Mouse (Mus musculus) cerebellum, postnatal 10 days (tissue): ENCODE results near the gene Rsl1d1.
A peak's percentile ranks its signal among the peaks of the same experiment; 100 is the strongest.
"Not testable (repeated sequence)": the region's sequence is repeated elsewhere in the genome, so short reads cannot be mapped to it uniquely, and the experiment has no call there.

Experiments used
- DNase-seq, 2 experiments: peaks; one replicate each; pipeline ENCODE4 v3.0.0; 2021; ENCODE audit warnings: mixed read lengths in 2 of 2

Gene Rsl1d1

DNA sequence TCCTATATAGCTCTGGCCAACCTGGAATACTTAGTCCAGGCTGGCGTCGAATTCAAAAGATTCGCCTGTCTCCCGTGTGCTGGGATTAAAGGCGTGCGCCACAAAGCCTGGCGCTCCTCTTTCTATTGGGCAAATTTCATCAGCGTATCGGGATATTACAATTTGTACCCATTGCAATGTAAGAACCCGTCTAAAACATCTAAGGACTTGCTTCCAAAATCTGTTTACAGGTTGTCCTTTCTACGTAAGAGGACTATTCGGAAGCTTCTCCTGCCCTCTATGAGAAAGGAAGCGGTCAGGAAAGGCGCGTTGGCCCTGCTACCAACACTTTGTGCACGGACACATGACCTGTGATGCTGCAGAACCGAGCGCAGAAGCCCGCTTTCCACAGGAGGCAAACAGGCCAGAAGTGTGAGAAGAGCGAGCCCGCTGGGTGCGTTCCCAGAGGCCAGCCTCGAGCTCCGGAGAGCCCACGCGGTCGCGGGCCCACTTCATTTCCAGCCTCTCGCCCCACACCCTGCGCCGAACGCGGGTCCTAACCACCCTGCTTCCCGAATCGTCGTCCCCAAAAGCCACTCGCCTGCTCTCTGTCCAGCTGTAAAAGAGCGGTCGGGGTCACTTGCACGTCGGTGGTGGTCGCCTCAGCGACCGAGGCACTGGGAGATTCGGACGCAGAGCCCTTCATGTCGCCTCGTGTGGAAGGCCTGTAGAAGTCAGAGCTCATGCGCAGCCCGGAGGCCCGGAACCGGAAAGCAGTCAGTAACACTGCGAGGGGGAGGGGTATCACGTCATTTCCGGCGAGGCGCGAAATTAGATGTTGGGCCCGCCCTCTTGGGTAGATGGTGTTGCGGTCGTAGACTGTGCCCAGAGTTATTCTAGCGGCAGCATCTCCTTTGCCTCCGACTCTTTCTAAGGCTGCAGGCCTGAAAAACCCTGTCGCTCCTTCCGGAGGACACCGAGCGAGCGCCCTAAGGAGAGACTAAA lies at the start of gene Rsl1d1:
Gene Rsl1d1, minus strand, starts transcription at position 761 of the 984 bp plus-strand sequence.
- peak; percentile 96 for DNase-seq

DNA sequence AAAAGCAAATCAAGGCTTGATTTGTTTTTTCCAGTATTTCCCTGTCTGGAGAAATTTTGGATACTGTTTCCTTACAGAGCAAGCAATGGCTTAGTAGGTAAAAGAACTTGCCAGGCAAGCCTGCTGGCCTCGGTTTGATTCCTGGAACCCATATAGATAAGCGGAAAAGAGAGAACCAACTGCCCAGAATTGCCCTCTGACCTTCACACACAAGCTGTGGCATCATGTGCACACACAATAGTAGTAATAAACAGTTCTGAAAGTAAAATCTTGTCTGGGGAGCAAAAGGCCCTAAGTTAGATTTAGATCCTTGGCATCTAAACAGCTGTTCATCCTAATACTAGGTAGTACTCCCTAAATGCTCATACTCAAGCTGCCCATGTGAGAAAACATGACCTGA lies 44.7 kb upstream of the Rsl1d1 start:
- DNase-seq, result no peak

DNA sequence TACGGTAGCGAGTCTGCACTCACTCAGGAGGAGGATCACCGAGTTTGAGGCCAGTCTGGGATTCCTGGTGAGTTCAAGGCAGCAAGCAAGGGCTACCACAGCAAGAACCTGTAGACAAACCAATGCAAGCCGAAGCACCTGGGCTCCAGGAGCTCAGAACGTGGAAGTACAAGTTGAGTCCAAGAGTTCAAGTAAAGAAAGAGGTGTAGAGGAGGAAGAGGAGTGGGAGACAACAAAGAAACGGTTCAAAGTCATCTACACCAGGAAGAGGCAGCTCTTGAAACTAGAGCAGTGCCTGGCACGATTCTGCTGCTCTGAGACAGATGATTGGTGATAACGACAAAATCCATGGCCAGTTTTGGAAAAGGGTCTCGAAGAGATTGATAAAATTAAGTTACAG lies 42.6 kb upstream of the Rsl1d1 start:
- DNase-seq, result no peak

DNA sequence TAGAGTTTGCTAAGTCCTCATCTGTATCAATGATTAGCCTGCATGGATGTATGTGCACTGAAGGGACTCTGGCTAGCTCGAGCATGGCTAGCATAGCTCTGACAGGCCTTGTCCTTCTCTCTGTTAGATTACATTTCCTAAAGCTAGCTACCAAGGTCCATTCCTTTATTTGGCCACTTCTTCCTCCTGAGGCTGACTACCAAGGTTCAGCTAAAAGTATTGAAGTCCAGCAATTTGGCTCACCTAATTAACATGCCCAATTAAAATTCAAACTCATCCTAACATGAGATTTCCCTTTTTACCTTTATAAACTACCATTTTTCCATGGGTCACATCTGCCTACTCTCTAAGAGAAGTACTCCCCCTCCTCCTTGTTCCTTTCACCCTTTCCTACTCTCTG lies 39.3 kb upstream of the Rsl1d1 start:
- DNase-seq, result no peak

DNA sequence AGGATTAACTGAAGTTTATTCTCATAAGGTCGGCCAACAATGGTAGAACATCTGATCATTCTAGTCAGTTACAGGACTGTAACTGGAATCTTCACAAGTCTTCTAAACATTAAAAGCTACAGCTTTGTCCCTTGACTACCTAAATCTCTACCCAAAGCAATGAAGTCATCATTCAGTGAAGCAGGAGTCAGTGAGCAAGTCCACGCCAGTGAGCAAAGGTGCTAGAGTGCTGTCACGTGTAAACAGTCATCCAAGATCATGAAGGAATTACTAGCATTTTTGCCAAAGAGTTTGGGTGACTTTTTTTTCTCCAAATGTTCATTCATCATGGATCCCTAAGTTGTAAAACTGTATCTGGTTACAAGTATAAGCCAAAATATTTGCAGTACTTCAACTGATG lies 14.7 kb upstream of the Rsl1d1 start:
- DNase-seq, result no peak

DNA sequence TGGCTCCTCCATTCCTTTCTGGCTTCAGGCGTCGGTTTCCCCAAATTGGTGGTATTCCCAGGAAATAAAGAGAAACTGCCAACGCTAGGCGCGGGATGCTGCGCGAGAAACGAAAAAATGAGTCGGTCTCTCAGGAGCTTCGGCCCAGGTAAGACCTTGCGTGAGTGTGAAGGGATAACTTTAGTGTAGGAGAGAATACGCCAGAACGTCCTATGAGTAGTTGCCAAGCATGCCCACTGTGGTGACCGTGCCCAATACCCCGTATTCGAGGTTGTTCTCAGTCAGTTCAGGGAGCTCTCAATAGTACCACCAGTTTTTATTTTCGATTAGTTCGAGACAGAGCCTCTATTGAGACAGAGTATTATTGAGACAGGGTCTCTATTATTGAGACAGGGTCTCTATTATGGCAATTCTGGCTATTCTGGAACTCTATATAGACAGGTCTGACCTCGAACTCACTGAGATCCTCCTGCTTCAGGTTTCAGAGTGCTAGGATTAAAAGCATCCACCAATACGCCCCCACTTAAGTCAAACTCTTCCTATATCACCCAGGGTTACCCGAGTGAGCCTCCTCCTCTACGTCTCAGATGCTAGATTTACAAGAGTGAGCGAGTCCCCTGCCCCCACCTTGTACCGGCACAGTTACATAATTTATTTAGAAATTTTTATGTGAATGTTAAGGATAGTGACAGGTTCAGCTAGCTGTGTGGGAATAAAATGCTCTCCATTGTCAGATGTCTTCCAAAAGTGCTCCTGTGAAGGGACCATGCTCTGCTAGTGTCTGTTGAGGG lies 664 bp upstream of the Rsl1d1 start:
- DNase-seq, result no peak

DNA sequence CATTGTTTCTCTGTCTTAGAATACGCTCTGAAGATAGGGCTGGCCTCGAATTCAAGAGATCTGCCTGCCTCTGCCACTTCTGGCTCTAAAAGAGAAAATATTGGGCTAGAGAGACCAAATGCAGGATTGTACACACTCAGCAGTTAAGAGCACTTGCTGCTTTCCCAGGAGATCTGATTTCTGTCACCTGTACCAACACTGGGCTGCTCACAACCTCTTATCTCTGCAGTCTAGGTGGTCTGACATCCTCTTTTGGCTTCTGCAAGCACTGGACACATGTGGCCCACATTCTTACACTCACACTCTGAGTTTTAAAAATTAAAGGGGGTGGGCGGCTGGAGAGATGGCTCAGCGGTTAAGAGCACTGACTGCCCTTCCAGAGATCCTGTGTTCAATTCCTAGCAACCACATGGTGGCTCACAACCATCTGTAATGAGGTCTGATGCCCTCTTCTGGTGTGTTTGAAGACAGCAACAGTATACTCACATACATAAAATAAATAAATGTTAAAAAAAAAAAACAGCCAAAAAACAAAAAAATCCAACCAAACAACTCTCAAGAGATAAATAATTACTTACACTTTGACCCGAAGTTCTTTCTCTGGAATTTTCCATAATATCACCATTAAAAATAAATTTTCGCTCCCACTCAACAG lies 1.3 kb downstream of the Rsl1d1 start:
- no peak for DNase-seq

DNA sequence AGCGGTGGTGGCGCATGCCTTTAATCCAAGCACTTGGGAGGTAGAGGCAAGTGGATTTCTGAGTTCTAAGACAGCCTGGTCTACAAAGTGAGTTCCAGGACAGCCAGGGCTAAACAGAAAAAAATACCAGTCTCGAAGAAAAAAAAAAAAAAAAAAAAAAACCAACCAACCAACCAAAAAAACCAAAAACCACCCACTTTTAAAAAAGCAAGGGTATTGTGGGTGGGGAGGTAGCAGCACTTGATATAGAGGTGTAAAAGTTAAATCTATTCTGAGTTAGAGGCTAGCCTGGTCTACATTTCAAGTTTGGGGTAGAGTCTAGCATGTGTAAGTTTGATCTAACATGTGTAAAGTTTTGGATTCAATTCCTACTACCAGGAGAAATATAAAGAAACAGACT lies 2.9 kb downstream of the Rsl1d1 start:
- DNase-seq, result no peak

DNA sequence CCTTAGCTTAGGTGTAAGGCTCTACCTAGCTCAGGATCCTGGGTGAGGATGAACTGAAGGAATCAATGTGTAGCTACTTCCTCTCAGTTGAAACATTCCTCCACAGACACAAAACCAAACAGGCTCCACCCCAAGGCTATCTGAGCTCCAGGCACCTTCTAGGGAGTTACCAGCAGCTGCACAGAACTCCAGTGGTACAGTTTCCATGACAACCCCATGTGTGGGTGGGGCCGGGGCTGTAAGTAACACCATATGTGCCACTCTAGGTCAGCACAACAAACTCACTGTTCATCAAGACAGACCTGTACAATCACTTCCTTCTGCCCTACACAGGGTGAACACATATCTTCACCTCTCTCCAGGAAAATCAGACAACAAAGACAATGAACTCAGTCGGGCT lies 4.7 kb downstream of the Rsl1d1 start:
- DNase-seq, result no peak

DNA sequence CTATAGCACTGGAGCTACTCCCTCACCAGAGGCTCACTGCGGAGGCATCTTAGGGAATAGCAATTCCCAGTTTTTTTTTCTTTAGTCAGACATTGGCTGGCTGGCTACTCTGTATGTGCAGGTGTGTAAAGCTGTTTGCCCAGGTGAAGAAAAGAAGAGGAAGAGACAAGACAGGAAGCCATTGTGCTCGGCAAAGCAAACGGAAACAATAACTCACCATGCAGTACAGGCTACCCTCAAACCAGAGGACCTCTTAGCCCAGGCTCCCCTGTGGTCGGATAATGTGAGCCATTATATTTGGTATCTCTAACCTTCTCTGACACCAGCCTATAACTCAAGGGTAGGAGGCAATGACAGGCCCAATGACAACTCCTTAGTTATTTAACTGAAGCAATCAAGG lies 6.1 kb downstream of the Rsl1d1 start:
- no peak for DNase-seq

DNA sequence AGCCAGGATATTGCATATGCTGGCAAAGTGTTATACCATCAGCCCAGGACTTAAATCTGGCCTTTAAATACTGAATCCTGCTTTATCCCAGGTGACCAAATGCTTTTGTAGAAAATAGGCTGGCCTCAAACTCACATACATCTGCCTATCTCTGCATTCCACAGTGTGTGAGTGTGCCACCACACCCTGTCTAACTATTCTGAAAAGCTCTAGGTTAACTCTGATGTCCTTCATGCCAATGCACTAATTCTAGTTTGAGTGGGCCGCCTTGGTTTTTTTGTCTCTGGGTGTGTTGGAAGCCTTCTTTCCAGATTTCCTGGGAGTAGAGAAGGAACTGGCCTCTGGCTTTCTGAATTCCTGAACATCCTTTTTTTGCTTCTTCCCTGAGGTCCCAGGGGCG lies 9.9 kb downstream of the Rsl1d1 start:
- no peak for DNase-seq

DNA sequence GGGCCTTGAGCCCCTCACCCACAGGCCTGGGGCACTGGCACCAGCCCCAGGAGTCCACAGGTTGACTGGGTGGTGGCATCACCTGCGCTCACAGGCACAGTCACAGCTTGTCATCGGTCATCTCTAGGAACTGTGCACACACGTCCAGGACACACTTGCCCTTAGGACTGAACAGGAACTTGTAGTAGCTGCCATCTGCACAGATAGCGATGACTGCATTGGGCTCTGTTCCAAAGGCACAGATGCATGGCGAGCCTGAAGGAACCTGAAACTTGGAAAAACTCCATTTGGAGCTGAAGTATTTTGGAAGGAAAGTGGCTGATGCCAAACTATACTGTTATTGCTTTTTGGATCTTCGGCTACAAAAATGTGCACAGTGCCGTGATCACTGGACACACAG lies 13.0 kb downstream of the Rsl1d1 start:
- DNase-seq, result peak; percentile 79 to 81

DNA sequence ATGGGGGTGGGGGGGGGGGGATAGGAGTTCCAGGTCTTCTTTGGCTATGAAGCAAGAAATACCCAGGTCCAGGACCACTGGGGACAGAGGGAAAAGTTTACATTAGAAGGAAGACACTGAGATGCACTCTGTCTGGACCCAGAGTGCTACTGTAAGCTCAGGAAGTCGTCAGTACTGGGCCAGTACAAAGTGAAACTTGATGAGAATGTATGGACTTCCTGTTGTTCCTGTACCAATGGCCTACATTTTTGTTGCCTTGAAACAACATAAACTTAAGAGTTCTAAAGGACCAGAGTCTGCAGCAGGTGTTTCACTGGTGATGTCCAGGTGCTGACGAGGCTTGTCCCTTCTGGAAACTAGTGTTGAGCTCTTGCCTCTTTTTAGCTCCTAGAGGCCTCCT lies 25.7 kb downstream of the Rsl1d1 start:
- no peak for DNase-seq

DNA sequence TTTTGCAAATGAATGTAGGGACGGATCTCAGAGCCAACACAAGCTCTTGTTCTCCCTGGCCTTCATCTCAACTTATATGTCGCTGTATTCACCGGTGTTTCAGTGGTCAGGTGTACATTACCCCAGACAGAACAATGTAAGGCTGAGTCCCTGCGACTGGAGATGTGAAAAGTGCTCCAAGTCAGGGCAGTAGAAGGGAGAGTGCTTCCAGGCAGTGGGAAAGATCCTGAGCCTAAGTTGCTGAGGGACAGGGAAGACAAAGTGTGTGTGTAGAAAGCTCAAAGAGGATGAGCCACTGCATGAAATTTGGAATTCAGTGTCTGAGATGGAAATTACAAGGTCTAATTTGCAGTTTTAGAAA lies 26.3 kb downstream of the Rsl1d1 start:
- DNase-seq, result no peak

DNA sequence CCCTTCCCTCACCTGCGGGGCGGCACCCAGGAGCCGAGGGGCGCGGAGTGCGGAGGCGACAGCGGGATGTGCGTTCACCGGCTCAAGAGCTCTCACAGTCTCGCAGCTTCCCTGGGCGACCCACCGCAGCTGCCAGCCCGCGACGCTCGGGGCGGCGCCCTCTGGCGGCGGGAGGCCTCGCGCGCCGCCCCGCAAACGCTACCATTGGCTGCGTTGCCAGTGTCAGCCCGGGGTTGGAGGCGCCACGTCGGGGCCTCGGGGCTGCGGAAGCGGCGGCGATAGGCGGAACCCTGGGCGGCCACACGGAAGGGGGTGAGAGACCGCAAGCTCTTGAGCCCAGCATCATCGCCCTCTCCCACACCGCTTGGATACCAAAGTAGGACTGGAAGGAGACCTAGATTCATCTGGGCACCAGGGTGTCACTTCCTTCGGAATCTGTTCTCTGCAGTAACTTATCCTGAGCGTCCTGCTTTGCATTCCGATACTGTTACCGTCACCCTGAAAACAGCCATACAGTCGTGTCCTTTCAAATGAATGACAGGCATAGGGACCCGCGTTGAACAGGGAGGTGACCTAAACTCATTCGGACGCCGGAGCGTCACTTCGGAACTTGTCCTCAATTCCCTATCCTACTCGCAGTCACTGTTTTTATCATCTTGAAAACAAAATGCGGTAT lies 26.8 kb downstream of the Rsl1d1 start, which contains the start of gene Zc3h7a:
Gene Zc3h7a, minus strand, starts transcription at position 186 of the 676 bp plus-strand sequence.
- peak; percentile 92 to 93 for DNase-seq

DNA sequence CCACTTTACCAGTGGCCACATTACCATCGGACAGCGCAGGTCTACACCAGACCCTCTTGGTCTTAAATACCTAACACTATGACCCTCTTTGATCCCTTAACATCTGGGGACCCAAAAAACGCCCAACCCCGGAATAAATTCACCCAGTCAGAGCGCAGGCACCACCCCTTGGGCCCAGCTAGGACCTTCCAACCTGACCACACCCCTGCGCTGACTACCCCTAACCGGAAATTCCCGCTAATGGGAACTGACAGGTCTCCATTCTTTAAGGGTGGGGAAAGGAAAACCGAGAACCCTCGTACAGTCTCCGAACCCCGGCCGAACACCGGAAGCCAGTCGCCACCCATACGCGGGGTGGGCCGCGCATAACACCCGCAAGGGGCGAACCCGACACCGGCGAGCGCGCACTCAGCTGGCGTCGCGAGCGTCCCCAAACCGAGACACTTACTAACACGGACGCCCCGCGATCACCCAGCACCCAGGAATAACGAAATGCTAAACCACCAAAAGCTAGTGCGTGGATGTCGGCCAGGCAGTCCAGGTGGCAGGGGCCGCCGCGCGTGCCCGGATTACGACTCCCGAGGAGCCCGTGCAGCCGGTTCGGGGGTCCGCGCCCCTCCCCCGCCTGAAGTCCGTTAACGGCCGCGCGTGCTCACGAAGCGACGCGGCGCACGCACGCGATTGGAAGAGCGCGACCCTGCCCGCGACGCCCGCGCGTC lies 27.5 kb downstream of the Rsl1d1 start:
- peak; percentile 77 to 82 for DNase-seq

DNA sequence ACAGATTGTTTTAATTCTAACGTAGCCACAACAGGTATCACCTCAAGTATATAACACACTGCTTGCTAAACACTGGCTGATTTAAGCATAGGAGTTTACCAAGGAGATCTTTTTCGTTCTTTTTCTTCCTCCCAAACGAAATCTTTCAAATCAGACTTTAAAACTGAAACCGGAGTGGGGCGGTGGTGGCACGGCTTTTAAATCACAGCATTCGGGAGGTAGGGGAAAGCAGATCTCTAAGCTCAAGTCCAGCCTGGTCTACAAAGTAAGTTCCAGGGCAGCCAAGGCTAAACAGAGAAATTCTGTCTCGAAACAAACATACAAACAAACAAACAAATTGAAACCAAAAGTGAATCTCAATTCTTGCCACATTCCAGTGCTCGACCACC lies 28.0 kb downstream of the Rsl1d1 start:
- DNase-seq, result no peak

DNA sequence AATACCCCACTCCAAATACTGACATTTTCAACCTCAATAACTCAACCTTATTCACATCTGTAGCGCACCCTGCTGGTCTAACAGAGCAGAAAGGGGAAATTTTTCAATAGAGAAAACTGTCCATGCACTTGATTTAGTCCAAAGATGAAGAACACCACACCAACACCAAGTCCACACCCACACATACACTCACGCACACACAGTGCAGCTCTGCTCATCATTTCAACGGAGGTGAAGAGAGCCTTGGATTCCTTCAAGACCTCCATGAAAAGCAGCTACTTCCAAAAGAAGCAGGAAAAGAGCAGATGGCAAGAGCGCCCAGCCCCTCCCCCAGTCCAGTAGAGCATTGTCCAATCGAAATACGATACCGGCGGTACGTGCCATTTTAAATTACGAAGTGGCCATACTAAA lies 28.5 kb downstream of the Rsl1d1 start:
- DNase-seq, result peak; percentile 79

DNA sequence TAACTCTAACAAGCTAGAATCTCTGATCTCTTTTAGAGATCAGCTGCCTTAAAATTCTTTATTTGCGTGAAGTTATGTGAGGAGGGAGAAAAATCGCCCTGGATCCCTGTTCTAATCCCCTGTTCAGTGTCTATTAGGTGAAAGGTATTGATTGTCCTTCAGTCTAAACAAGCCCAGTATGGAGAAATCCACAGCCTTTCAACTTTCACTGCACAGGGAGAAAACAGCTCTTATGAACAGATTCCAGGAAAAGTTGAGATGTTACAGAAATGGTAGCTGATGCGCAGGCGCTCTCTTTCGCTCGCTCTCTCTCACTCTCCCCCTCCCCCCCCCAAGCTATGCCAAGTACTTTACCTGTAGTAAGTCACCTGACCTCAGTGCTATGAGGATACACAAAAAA lies 31.5 kb downstream of the Rsl1d1 start:
- no peak for DNase-seq

DNA sequence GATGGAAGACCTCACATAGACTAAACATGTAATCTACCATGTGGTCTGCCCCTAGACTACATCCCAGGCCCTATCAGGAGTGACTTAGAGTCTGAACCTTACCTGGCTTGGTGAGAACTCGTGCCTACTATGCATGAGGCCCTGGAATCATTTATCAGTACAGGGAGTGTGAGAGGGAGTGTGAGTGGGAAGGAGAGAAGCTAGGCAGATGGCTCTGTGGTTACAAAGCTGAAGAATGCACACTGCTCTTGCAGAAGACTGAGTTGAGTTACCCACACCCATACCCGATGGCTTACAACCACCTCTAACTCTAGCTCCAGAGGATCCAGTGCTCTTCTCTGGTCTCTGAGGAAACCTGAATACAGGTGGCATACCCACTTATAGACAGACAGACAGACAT lies 36.7 kb downstream of the Rsl1d1 start:
- DNase-seq, result no peak

DNA sequence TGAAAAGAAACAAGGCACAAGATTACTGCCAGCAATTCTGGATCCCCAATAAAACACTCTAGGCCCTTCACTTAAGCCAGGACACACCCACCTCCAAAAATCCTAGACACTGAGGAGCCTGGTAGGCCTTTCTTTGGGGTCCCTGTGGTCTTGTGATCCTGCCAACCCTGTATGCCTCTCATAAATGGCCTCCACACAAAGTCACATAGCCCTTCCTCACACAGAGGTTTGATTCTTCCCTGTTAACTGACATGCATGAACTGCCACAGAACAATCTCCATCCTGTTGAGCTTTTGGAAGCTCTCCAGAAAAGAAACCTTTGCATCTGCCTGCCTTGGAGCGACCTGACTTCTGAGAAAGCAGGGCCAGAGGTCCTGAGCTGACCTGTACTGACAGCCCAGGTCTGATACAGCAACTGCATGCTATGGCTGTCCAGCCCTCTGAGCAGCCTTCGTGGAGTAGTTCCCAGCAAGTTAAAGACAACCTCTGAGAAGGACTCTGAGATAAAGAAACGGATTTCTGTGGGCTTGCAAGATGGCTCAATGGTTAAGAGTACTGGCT lies 38.4 kb downstream of the Rsl1d1 start:
- DNase-seq, result no peak

DNA sequence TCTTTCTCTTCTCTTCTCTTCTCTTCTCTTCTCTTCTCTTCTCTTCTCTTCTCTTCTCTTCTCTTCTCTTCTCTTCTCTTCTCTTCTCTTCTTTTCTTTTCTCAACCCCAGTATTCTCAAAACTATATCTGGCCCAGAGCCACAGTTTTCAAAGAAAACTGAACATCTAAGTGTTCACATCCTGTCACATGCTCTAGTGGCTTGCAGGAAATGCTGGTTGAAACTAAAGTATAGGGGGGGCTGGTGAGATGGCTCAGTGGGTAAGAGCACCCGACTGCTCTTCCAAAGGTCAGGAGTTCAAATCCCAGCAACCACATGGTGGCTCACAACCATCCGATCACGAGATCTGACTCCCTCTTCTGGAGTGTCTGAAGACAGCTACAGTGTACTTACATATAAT lies 45.4 kb downstream of the Rsl1d1 start:
- not testable (repeated sequence) for DNase-seq
